Mouse (Mus musculus): ENCODE results near the gene Rpl32. TPM values are rescaled to one million over a fixed set of nuclear protein-coding genes. Genes with fewer than 3 reads are reported as not detected.

Rpl32 gene
- 557 and 914 TPM in 2 replicates for polyA plus RNA-seq (2012; rRNA removed)

GRCm38 (mm10) chr6:115808488-115809231, at the start of gene Rpl32:
Gene Rpl32 (minus strand): TSS chr6:115808747.

GRCm38 (mm10) chr6:115853091-115853813, 44.7 kb upstream of the Rpl32 start, which contains the start of the genes Mbd4 and Ift122:
Gene Mbd4 (minus strand): TSS chr6:115853371.
Gene Ift122 (plus strand): TSS chr6:115853470.

GRCm38 (mm10) chr6:115838161-115838597, 29.6 kb upstream of the Rpl32 start, which contains the start of gene Efcab12:
Gene Efcab12 (minus strand): TSS chr6:115838412.

GRCm38 (mm10) chr6:115774501-115774921, 34.0 kb downstream of the Rpl32 start, which contains the start of gene Cand2:
Gene Cand2 (plus strand): TSS chr6:115774538.

GRCm38 (mm10) chr6:115761995-115762756, 46.4 kb downstream of the Rpl32 start, which contains the start of gene Tmem40:
Gene Tmem40 (minus strand): TSS chr6:115762410.

Other genes with a start within 250 kb of the Rpl32 start
- 1.8 TPM in 2 replicates for gene Mkrn2os, start 216.2 kb downstream of the Rpl32 start, polyA plus RNA-seq (2012; rRNA removed)
- gene Mkrn2, start 206.8 kb downstream of the Rpl32 start, polyA plus RNA-seq (2012; rRNA removed), result 116 and 161 TPM in 2 replicates
- gene Raf1, start 132.1 kb downstream of the Rpl32 start, polyA plus RNA-seq (2012; rRNA removed), result 133 and 136 TPM in 2 replicates
- 2.8 and 4.5 TPM in 2 replicates for gene Tmem40, start 46.3 kb downstream of the Rpl32 start, polyA plus RNA-seq (2012; rRNA removed)
- 24.9 and 28.3 TPM in 2 replicates for gene Cand2, start 34.2 kb downstream of the Rpl32 start, polyA plus RNA-seq (2012; rRNA removed)
- 2.0 and 2.9 TPM in 2 replicates for gene Efcab12, start 29.7 kb upstream of the Rpl32 start, polyA plus RNA-seq (2012; rRNA removed)
- gene Mbd4, start 44.6 kb upstream of the Rpl32 start, polyA plus RNA-seq (2012; rRNA removed), result 1.6 and 1.7 TPM in 2 replicates
- 28.2 and 32.4 TPM in 2 replicates for gene Ift122, start 44.7 kb upstream of the Rpl32 start, polyA plus RNA-seq (2012; rRNA removed)
- gene Rho, start 123.0 kb upstream of the Rpl32 start, polyA plus RNA-seq (2012; rRNA removed), result 3.5 and 4.7 TPM in 2 replicates
- 35.0 and 43.2 TPM in 2 replicates for gene H1foo, start 136.2 kb upstream of the Rpl32 start, polyA plus RNA-seq (2012; rRNA removed)
- gene Plxnd1, start 186.3 kb upstream of the Rpl32 start, polyA plus RNA-seq (2012; rRNA removed), result 203 and 236 TPM in 2 replicates